Mouse (Mus musculus) C2C12 (cell line): ENCODE data around the gene Plgrkt.
"Not testable (repeated sequence)": the region's sequence is repeated elsewhere in the genome, so short reads cannot be mapped to it uniquely, and the experiment has no call there.

ENCODE experiments used
- CEBPB ChIP-seq: IDR thresholded peaks from one replicate; pipeline ENCODE4 v1.6.1; 2011; ENCODE audit warnings: low read depth, mild to moderate bottlenecking, control low read depth, moderate library complexity
- CTCF ChIP-seq: IDR thresholded peaks from one replicate; pipeline ENCODE4 v1.5.1; 2011; ENCODE audit not compliant: control insufficient read depth, insufficient read depth, insufficient read length
- MYOD1 ChIP-seq: IDR thresholded peaks from one replicate; pipeline ENCODE4 v1.6.1; 2011; ENCODE audit warnings: low read depth; ENCODE audit not compliant: control insufficient read depth, insufficient read length
- USF1 ChIP-seq: IDR thresholded peaks from one replicate; pipeline ENCODE4 v1.6.1; 2011; ENCODE audit warnings: low read depth, mild to moderate bottlenecking, control low read depth, moderate library complexity

DNA sequence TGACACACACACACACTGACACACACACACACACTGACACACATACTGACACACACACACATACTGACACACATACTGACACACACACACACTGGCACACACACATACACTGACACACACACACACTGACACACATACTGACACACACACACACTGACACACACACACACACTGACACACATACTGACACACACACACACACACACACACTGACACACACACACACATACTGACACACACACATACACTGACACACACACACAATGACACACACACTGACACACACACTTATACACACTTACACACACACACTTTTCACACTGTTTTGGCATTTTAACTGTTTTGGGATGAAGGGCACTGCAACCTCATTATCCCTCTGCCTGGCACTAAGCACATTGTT, 47.7 kb upstream of the Plgrkt start:
- not testable (repeated sequence) for TF ChIP-seq CEBPB, MYOD1, CTCF, USF1
